Mouse (Mus musculus) midbrain, embryonic 15.5 days (tissue): ENCODE measurements around the gene Rnf44. TPM values are rescaled to one million over a fixed set of nuclear protein-coding genes. Genes with fewer than 3 reads are reported as not detected.

Experiments
- ATAC-seq: fragments of 200-750 bp; cut with Nextera tagmentation; replicated peaks from 2 replicates; pipeline ENCODE4 v1.8.0; 2017; ENCODE audit warnings: moderate TSS enrichment
- H3K27ac ChIP-seq: fragments of 300-500 bp; sonication (generic); 2 replicates; pipeline ENCODE4 v1.5.1; 2015; ENCODE audit warnings: mild to moderate bottlenecking, inconsistent platforms
- H3K27me3 ChIP-seq: fragments of 300-500 bp; sonication (generic); replicated peaks from 2 replicates; pipeline ENCODE4 v1.6.1; 2015; ENCODE audit warnings: inconsistent platforms
- H3K36me3 ChIP-seq: fragments of 300-500 bp; sonication (generic); replicated peaks from 2 replicates; pipeline ENCODE4 v1.6.1; 2015; ENCODE audit warnings: inconsistent platforms
- H3K4me1 ChIP-seq: fragments of 300-500 bp; sonication (generic); 2 replicates; pipeline ENCODE4 v1.6.1; 2015; ENCODE audit warnings: inconsistent platforms
- H3K4me2 ChIP-seq: fragments of 300-500 bp; sonication (generic); 2 replicates; pipeline ENCODE4 v1.6.1; 2015; ENCODE audit warnings: inconsistent platforms, mild to moderate bottlenecking, moderate library complexity
- H3K4me3 ChIP-seq: fragments of 300-500 bp; sonication (generic); 2 replicates; pipeline ENCODE4 v1.5.1; 2015; ENCODE audit warnings: mild to moderate bottlenecking, inconsistent platforms
- H3K9ac ChIP-seq: fragments of 300-500 bp; sonication (generic); 2 replicates; pipeline ENCODE4 v1.6.1; 2015; ENCODE audit warnings: mild to moderate bottlenecking, inconsistent platforms
- H3K9me3 ChIP-seq: fragments of 300-500 bp; sonication (generic); 2 replicates; pipeline ENCODE4 v1.6.1; 2016; ENCODE audit warnings: inconsistent platforms
- WGBS: fragments of 180-500 bp; shearing (Covaris S2); methylation state at CpG from one replicate; pipeline ENCODE4 v1.1.7; 2015; ENCODE audit warnings: mixed read lengths; 5-methylcytosine and 5-hydroxymethylcytosine counted together
- polyA plus RNA-seq: library from polyadenylated mRNA; unstranded; fragments of >200 nt; fragmentation: Nextera tagmentation; extraction: Ambion mirVana; gene quantifications from 2 replicates; pipeline ENCODE4 v1.2.1, GENCODE M21; 2015

Gene Rnf44
- polyA plus RNA-seq: 92.2 and 97.3 TPM in 2 replicates

DNA sequence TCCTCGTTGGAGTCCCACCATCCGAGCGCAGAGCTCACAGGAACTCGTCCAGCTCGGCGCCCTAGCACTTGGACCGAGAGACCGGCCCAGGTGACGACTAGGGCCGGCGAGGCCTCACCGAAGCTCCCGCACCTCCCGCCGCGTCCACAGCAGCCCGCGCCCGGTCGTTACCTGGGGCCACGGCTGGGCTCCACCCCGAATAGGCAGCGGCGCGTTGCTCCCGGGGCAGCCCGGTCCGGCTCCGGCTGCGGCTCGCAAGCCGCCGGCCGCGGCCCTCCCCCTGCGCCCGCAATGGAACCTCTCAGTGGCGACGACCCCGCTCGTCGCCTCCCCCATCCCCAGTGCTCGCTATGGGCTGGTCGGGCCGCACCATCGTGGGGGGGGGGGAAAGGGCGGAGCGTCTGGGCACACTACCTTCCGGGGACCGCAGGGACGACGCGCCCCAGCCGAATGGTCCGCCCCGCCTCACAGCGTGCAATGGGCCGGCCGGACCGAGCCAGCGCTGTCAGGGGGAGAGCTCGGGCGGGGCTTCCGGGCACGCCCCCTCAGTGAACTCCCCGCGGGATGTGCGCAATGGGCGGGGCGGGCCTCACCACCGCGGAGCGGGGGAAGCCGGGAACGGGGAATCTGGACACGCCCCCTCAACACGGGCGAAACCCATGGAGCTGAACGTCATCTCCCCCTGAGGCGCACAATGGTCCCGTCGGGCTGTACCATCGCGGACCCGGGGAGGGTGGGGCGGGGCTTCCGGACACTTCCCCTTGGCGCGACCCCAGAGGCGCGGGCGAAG, at the start of gene Rnf44:
Gene Rnf44, minus strand, starts transcription at position 350 of the 790 bp plus-strand sequence.
- H3K27ac ChIP-seq: peak within 1 kb of the TSS; percentile 95
- H3K4me1 ChIP-seq: peaks cover 36% of the 10 kb centered on the region
- under 1% methylated on average over 84 of the region's 92 CpGs for WGBS
- peak within 1 kb of the TSS; percentile 95 for H3K4me2 ChIP-seq
- no peaks in the 10 kb centered on the region for H3K27me3 ChIP-seq
- H3K36me3 ChIP-seq: no peaks in the 10 kb centered on the region
- peak; percentile 97 for ATAC-seq
- no peaks in the 10 kb centered on the region for H3K9me3 ChIP-seq
- peak within 1 kb of the TSS; percentile 100 for H3K4me3 ChIP-seq
- H3K9ac ChIP-seq: peak within 1 kb of the TSS; percentile 99

DNA sequence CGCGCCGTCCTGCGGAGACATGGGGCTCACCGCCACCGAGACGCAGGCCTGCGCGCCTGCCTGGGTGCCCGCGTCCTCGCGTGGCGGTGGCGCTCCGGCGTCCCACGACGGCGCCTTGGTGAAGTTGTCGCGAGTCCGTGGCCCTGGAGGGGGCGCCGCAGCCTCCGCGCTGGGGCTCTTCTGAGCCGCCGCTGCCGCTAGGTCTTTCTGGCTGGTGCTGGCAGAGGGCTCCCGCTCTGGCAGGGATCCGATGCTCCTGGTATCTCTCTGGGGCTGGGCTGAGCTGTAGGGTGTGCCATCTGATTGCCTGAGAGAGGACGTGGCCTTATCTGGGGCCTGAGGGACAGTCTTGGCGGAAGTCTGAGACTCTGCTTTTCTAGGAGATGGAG, 44.5 kb upstream of the Rnf44 start:
- Histone ChIP-seq H3K4me3 (no peak overlapping the region), H3K4me2 (peak overlapping the region; percentile 36), H3K36me3 (peaks cover 31% of the 10 kb centered on the region), H3K9ac (no peak overlapping the region; the same call in 1 of the 2 replicates), H3K9me3 (no peaks in the 10 kb centered on the region), H3K4me1 (peaks cover 17% of the 10 kb centered on the region; the same call in 1 of the 2 replicates), H3K27ac (no peak overlapping the region), H3K27me3 (peaks cover 20% of the 10 kb centered on the region)
- 6% methylated on average over 34 of the region's 34 CpGs for WGBS
- ATAC-seq: no peak

DNA sequence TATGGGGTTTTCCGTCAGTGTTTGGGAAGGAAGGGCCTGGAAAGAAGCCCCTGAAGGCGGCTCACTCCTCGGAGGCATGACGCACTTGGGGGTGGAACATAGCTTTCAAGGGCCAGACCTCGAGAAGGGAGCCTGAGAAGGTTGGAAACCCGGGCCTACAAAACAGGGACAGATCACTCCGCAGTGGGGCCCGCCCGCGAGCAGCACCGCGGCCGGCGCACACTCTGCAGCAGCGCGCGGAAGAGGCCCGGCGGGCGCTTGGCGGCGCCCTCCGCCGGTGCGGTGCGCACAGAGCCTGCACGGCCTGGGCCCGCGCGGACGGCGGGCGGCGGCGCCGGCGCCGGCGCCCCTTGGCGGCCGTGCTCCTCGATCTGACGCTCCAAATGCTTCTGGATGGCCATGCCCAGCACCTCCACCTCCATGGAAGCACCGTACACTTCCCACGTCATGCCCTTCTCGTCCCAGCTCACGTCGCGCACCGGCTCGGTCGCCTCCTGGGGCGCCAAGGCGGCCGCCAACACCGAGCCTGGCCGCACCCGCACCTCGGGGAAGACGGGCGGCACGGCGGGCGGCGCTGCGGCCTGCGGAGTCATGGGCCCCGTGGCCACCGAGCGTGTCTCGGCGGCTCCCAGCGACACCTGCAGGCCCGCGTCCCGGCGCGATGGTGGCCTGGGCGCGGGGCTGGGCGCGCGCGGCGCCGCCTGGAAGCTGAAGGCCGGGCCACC, 43.9 kb upstream of the Rnf44 start:
- no peak overlapping the region for H3K4me3 ChIP-seq
- H3K36me3 ChIP-seq: peaks cover 31% of the 10 kb centered on the region
- WGBS: 4% methylated on average over 80 of the region's 87 CpGs
- peak; percentile 25; the same call in 1 of the 2 replicates for ATAC-seq
- H3K9me3 ChIP-seq: no peaks in the 10 kb centered on the region
- H3K27me3 ChIP-seq: peaks cover 20% of the 10 kb centered on the region
- no peak overlapping the region for H3K27ac ChIP-seq
- peak overlapping the region; percentile 22; the same call in 1 of the 2 replicates for H3K9ac ChIP-seq
- peaks cover 17% of the 10 kb centered on the region; the same call in 1 of the 2 replicates for H3K4me1 ChIP-seq
- peak overlapping the region; percentile 36 for H3K4me2 ChIP-seq

DNA sequence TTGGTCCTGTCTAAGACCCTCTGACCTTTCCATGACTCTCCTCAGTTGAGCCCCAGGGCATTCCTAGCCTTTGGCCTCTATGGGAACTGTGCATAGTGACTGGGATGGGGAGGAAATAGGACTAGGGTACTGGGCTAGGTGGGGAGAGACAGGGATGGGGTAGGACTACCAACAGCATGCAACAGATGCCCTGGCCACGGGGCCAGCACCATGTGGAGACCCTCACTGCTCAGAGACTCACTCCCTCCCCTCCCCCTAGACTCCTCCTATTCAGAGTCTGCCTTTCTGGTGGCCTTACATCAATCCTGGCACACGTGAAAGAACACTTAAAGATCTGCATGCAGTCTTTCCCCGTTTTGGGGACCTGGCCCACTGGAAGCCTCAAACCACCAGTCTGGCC, 43.2 kb upstream of the Rnf44 start:
- WGBS: 33% methylated on average over 3 of the region's 3 CpGs
- Histone ChIP-seq H3K4me2 (no peak overlapping the region), H3K4me3 (no peak overlapping the region), H3K36me3 (peaks cover 31% of the 10 kb centered on the region), H3K9ac (no peak overlapping the region), H3K27me3 (peaks cover 20% of the 10 kb centered on the region), H3K27ac (no peak overlapping the region), H3K9me3 (no peaks in the 10 kb centered on the region), H3K4me1 (peaks cover 17% of the 10 kb centered on the region; the same call in 1 of the 2 replicates)
- no peak for ATAC-seq

DNA sequence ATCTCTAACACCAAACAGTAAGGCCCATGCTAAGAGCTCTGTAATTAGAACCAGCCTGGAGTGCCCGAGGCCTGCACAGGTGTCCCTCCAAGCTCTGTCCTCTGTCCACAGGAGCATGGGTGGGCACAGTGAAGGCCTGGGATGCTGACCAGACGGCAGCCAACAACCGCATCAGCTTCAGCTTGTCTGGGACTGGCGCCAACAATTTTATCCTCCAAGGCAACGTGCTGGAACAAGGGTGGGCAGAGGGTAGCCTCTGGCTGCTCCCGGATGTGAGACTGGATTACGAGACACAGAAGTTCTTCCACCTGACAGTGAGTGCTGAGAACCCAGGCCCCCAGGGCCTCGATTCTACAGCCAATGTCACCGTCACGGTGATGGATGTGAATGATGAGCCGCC, 32.4 kb upstream of the Rnf44 start:
- ATAC-seq: no peak
- Histone ChIP-seq H3K4me2 (no peak overlapping the region), H3K27ac (no peak overlapping the region), H3K4me1 (no peaks in the 10 kb centered on the region), H3K4me3 (no peak overlapping the region), H3K9ac (no peak overlapping the region), H3K9me3 (no peaks in the 10 kb centered on the region), H3K27me3 (no peaks in the 10 kb centered on the region), H3K36me3 (no peaks in the 10 kb centered on the region)
- 69% methylated on average over 11 of the region's 11 CpGs for WGBS

DNA sequence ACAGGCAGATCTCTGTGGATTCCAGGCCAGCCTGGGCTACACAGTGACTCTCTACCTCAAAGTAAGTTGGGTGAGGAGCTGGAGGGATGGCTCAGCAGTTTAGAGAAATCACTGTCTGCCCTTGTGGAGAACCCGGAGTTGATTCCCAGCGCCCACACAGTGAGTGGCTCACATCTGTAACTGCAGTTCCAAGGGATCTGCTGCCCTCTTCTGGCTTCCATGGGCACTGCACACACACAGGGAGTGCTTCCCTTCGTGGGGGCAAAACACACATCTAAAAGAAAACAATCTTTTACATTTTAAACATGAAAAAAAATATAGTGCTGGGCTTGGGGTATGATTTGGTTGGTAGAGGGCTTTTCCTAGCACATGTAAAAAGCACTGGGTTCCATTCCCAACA, 29.4 kb upstream of the Rnf44 start:
- H3K4me2 ChIP-seq: no peak overlapping the region
- no peaks in the 10 kb centered on the region for H3K9me3 ChIP-seq
- no peaks in the 10 kb centered on the region for H3K36me3 ChIP-seq
- H3K4me1 ChIP-seq: no peaks in the 10 kb centered on the region
- H3K4me3 ChIP-seq: no peak overlapping the region
- H3K27me3 ChIP-seq: no peaks in the 10 kb centered on the region
- ATAC-seq: no peak
- no peak overlapping the region for H3K27ac ChIP-seq
- WGBS: 92% methylated on average over 3 of the region's 3 CpGs
- no peak overlapping the region for H3K9ac ChIP-seq

DNA sequence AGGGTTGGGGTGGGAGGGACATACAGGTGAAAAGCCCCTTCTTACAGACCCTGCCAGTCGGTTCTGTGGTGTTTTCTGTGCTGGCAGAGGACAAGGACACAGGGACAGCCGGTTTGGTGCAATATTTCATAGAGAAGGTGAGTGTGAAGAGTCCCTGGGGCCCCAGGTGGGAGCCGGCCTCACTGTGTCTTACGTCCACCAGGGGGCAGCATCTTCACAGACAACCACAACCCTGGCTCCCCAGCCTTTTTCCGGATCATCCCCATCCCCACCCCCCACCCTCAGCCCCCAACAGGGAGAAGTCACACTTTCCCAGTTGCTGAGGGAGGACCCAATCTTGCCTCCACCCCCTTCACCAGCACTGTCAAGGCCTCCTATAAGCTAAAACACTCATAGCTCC, 23.2 kb upstream of the Rnf44 start:
- Histone ChIP-seq H3K36me3 (no peaks in the 10 kb centered on the region), H3K4me2 (no peak overlapping the region), H3K27ac (no peak overlapping the region), H3K27me3 (no peaks in the 10 kb centered on the region; the same call in 1 of the 2 replicates), H3K4me1 (no peaks in the 10 kb centered on the region), H3K9me3 (no peaks in the 10 kb centered on the region), H3K9ac (no peak overlapping the region), H3K4me3 (no peak overlapping the region)
- WGBS: 1% methylated on average over 5 of the region's 5 CpGs
- no peak for ATAC-seq

DNA sequence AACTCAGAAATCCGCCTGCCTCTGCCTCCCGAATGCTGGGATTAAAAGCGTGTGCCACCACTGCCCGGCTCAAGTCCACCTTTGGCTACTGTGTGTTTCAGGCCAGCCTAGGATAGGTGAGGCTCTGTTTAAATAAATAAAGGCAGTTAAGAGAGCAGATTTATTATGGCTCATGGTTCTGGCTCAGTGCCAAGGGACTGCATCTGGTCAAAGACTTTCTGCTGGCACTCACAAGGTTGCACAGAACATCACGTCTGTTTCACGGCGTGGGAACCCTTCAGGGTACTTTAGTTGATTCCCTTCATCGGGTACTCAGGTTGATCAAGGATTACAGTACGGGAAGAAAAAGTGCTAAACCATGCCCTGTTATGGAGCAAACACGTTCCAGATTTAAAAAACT, 21.3 kb upstream of the Rnf44 start:
- no peak overlapping the region for H3K27ac ChIP-seq
- H3K9me3 ChIP-seq: no peaks in the 10 kb centered on the region
- H3K4me2 ChIP-seq: no peak overlapping the region
- H3K36me3 ChIP-seq: no peaks in the 10 kb centered on the region
- H3K4me1 ChIP-seq: no peaks in the 10 kb centered on the region
- H3K9ac ChIP-seq: no peak overlapping the region
- H3K4me3 ChIP-seq: no peak overlapping the region
- no peak for ATAC-seq
- H3K27me3 ChIP-seq: no peaks in the 10 kb centered on the region; the same call in 1 of the 2 replicates
- 77% methylated on average over 10 of the region's 10 CpGs for WGBS

DNA sequence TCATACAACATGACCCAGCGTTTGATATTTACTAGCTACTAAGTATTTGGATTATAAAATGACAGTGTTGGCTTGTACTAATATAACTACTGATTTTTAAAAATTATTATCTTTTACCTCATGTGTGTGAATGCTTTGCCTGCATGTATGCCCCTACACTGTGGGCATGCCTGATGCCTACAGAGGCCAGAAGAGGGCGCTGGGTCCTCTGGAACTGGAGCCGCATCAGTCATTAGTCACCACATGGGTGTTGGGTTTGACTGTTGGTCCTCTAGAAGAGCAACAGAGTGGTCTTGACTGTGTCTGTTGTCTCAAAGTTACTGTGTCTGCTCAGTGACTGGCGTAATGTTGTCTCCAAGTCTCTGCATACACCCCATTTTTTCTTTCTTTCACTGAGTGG, 20.7 kb upstream of the Rnf44 start:
- Histone ChIP-seq H3K27me3 (no peaks in the 10 kb centered on the region; the same call in 1 of the 2 replicates), H3K9ac (no peak overlapping the region), H3K27ac (no peak overlapping the region), H3K4me1 (no peaks in the 10 kb centered on the region), H3K9me3 (no peaks in the 10 kb centered on the region), H3K4me2 (no peak overlapping the region), H3K4me3 (no peak overlapping the region), H3K36me3 (no peaks in the 10 kb centered on the region)
- WGBS: 40% methylated on average over 4 of the region's 4 CpGs
- ATAC-seq: no peak

DNA sequence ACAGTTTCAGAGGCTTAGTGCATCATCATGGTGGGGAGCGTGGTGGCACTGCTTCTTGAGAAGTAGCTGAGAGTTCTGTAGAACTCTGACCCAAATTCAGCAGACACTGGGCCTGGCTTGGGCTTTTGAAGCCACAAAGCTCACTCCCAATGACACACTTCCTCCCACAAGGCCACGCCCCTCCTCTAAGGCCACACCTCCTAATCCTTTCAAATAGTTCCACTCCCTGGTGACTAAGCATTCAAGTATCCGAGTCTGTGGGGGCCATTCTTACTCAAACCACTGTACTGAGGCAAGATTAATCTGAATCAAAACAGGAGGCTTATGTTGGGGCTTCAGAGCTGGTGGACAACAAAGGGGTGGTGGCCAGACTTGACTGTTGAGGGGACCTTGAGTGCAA, 17.2 kb upstream of the Rnf44 start:
- Histone ChIP-seq H3K27me3 (no peaks in the 10 kb centered on the region; the same call in 1 of the 2 replicates), H3K9me3 (no peaks in the 10 kb centered on the region), H3K36me3 (no peaks in the 10 kb centered on the region), H3K27ac (no peak overlapping the region), H3K4me3 (no peak overlapping the region), H3K4me1 (no peaks in the 10 kb centered on the region), H3K9ac (no peak overlapping the region), H3K4me2 (no peak overlapping the region)
- no peak for ATAC-seq
- 66% methylated on average over 3 of the region's 3 CpGs for WGBS

DNA sequence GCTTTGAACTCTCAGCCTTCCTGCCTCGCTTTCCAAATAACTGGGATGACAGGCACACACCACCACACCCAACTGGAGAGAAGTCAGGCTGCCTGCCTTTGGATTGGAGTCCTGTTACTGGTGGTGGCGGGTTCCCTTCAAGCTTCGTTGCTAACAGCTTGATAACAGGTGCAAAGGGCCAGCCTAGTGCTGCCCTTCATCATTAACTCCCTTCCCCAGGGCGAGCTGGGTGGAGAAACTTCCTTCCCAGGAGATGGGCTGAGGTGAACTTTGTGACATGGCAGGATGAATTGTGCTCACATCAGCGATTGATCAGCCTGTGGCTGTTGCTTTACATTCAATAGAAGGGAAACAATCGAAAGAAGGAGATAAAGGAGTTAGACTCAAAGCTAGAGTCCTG, 11.2 kb upstream of the Rnf44 start:
- Histone ChIP-seq H3K9me3 (no peaks in the 10 kb centered on the region), H3K36me3 (no peaks in the 10 kb centered on the region), H3K9ac (no peak overlapping the region), H3K27ac (no peak overlapping the region), H3K27me3 (no peaks in the 10 kb centered on the region), H3K4me1 (no peaks in the 10 kb centered on the region), H3K4me2 (no peak overlapping the region), H3K4me3 (no peak overlapping the region)
- 53% methylated on average over 6 of the region's 6 CpGs for WGBS
- no peak for ATAC-seq

DNA sequence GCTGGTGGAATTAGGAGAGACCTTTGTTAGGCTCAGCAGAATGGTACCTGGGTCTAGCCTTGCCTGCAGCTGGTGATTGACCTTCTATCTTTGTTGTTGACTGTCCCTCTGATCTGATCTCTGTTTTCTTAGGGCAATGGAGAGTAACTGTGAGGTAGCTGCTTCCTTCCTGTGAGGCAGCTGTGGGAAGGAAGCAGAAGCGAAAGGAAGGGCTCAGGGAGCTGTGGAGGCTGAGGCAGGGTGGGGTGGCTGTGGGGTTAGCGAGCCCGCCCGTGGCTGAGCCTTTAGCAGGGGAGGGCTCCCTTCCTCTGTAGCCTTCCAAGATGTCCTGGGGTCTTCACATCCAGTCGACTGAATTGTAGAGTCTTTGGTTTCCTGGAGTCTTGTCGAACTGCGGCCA, 8.8 kb upstream of the Rnf44 start:
- H3K27me3 ChIP-seq: no peaks in the 10 kb centered on the region
- H3K4me2 ChIP-seq: no peak overlapping the region
- H3K9ac ChIP-seq: no peak overlapping the region
- no peak for ATAC-seq
- H3K4me3 ChIP-seq: no peak overlapping the region
- no peaks in the 10 kb centered on the region for H3K36me3 ChIP-seq
- no peaks in the 10 kb centered on the region for H3K4me1 ChIP-seq
- H3K27ac ChIP-seq: no peak overlapping the region
- H3K9me3 ChIP-seq: no peaks in the 10 kb centered on the region
- WGBS: 55% methylated on average over 7 of the region's 7 CpGs
